12 mouse cellular contexts compared by ENCODE assay signal in genomic region chr5:53593080-53593688, GRCm38 (mm10).
DNase-seq lines count a peak whose midpoint lies in the region; ATAC-seq and TF ChIP-seq lines count a peak whose summit lies in the region.
"Had no signal": no experiment of that assay in that cellular context is flagged by ENCODE, and none has a peak within 500 bp of the region (broad histone marks: within the 10 kb centered on the region; RNA-seq: fewer than 3 reads in every experiment).

No protein-coding gene starts in this region.

- no peak for TF ChIP-seq EP300 in CH12.LX (IDR thresholded peaks at IDR 0.05; ENCODE audit: low read length)

- dilution Hi-C loops in CH12.LX (cut with MboI; ENCODE audit: extremely low pct_ligation_motif_present, extremely low pct_unique_long_range_greater_than_20kb, low sequenced_read_pairs), result no loop called here

- intact Hi-C loops in gastrocnemius, postnatal 14 days (cut with DNase I; ENCODE audit: low total_unique reads), result loop anchor here (5.0 kb wide), 1 partner anchor 236 kb away; no protein-coding TSS in a partner anchor

- H3K9me3 ChIP-seq in kidney, embryonic 14.5 days (ENCODE audit: control insufficient read depth, low read length), result no peaks in the 10 kb centered on the region
- H3K9me3 ChIP-seq in CH12.LX (replicated peaks; ENCODE audit: low read length), result no peaks in the 10 kb centered on the region
- no peaks in the 10 kb centered on the region for H3K9me3 ChIP-seq in embryonic facial prominence, embryonic 14.5 days (ENCODE audit: control insufficient read depth, low read length)
- no peaks in the 10 kb centered on the region for H3K9me3 ChIP-seq in midbrain, embryonic 11.5 days (ENCODE audit: control insufficient read depth, low read length)
- H3K9me3 ChIP-seq: liver, embryonic 13.5 days had no signal

- no peak for ATAC-seq in kidney, embryonic 14.5 days (ENCODE audit: low FRiP score, low TSS enrichment)
- ATAC-seq in embryonic facial prominence, embryonic 14.5 days (ENCODE audit: low read depth), result no peak
- no peak for ATAC-seq in midbrain, embryonic 11.5 days (ENCODE audit: low FRiP score)

- peaks cover 16% of the 10 kb centered on the region for H3K4me1 ChIP-seq in kidney, embryonic 14.5 days (ENCODE audit: control insufficient read depth, insufficient read depth, low read length)
- H3K4me1 ChIP-seq in CH12.LX (ENCODE audit: control insufficient read depth in 1 of 2, insufficient read depth in 2 of 2), result peaks cover 2 to 43% of the 10 kb centered on the region in 2 experiments; a peak in 3 of 4 replicates
- H3K4me1 ChIP-seq in embryonic facial prominence, embryonic 14.5 days (ENCODE audit: control insufficient read depth, insufficient read depth, low read length), result peaks cover 10% of the 10 kb centered on the region
- H3K4me1 ChIP-seq in midbrain, embryonic 11.5 days (ENCODE audit: control insufficient read depth, insufficient read depth, low read length), result peaks cover 20% of the 10 kb centered on the region

- no peaks in the 10 kb centered on the region for H3K27me3 ChIP-seq in kidney, embryonic 14.5 days (ENCODE audit: control insufficient read depth, insufficient read depth, low read length)
- no peaks in the 10 kb centered on the region for H3K27me3 ChIP-seq in CH12.LX (replicated peaks)
- H3K27me3 ChIP-seq in embryonic facial prominence, embryonic 14.5 days (replicated peaks; ENCODE audit: control insufficient read depth, insufficient read depth, low read length), result no peaks in the 10 kb centered on the region
- H3K27me3 ChIP-seq in midbrain, embryonic 11.5 days (ENCODE audit: control insufficient read depth, insufficient read depth, low read length), result no peaks in the 10 kb centered on the region
- H3K27me3 ChIP-seq: liver, embryonic 13.5 days had no signal

- in situ Hi-C loops in CH12.LX (cut with MboI; ENCODE audit: low pct_ligation_motif_present, low pct_unique_long_range_greater_than_20kb, low sequenced_read_pairs), result loop anchor here (5.0 to 10.0 kb wide), 4 partner anchors 46 to 236 kb away; no protein-coding TSS in a partner anchor

- H3K4me2 ChIP-seq in kidney, embryonic 14.5 days (replicated peaks; ENCODE audit: low read depth, low read length), result peak overlapping the region; percentile 81; the same call in 1 of the 2 replicates
- peak overlapping the region; percentile 76; the same call in 1 of the 2 replicates for H3K4me2 ChIP-seq in CH12.LX (ENCODE audit: insufficient read depth, low read depth, poor library complexity, severe bottlenecking)
- H3K4me2 ChIP-seq in embryonic facial prominence, embryonic 14.5 days (ENCODE audit: low read depth, low read length), result peak overlapping the region; percentile 87
- peak overlapping the region; percentile 85; the same call in 1 of the 2 replicates for H3K4me2 ChIP-seq in midbrain, embryonic 11.5 days
- H3K4me2 ChIP-seq: liver, embryonic 13.5 days had no signal

- no peak for DNase-seq in kidney, postnatal 36 days
- no peak for DNase-seq in CH12.LX (ENCODE audit: extremely low read depth)
- DNase-seq in embryonic facial prominence, embryonic 14.5 days (ENCODE audit: low spot score), result no peak
- DNase-seq in midbrain, embryonic 11.5 days (ENCODE audit: low spot score, missing footprints), result no peak
- DNase-seq in embryo, embryonic 11 days, result no peak
- DNase-seq in ovary, postnatal 36 days (ENCODE audit: low spot score), result no peak
- no peak for DNase-seq in gastrocnemius, postnatal 14 days
- DNase-seq: adrenal gland, adult 2 months; cerebellum, adult 11-12 months; liver, embryonic 13.5 days; thymus, postnatal 14 days had no signal

- H3K79me2 ChIP-seq in CH12.LX (replicated peaks; ENCODE audit: control insufficient read depth, extremely low read depth, insufficient read depth, poor library complexity, severe bottlenecking), result peaks cover 64% of the 10 kb centered on the region

- H3K4me3 ChIP-seq in kidney, embryonic 14.5 days (ENCODE audit: low read length), result no peak overlapping the region
- H3K4me3 ChIP-seq in CH12.LX (replicated peaks in 1 of 3; ENCODE audit: low read depth in 2 of 3, low read length in 2 of 3, poor library complexity in 1 of 3), result peak overlapping the region; percentile 52 to 93 (median 57)
- H3K4me3 ChIP-seq in embryonic facial prominence, embryonic 14.5 days (ENCODE audit: low read depth, low read length), result peak overlapping the region; percentile 93
- H3K4me3 ChIP-seq in midbrain, embryonic 11.5 days (ENCODE audit: low read depth, low read length), result no peak overlapping the region
- H3K4me3 ChIP-seq: liver, embryonic 13.5 days had no signal

- no peaks in the 10 kb centered on the region for H3K36me3 ChIP-seq in kidney, embryonic 14.5 days (ENCODE audit: control insufficient read depth, insufficient read depth, low read length)
- peaks cover 0 to 2% of the 10 kb centered on the region in 2 experiments for H3K36me3 ChIP-seq in CH12.LX (replicated peaks in 1 of 2; ENCODE audit: control insufficient read depth in 1 of 2, insufficient read depth in 1 of 2, low read length in 1 of 2)
- no peaks in the 10 kb centered on the region for H3K36me3 ChIP-seq in embryonic facial prominence, embryonic 14.5 days (ENCODE audit: control insufficient read depth, insufficient read depth, low read length)
- H3K36me3 ChIP-seq in midbrain, embryonic 11.5 days (ENCODE audit: control insufficient read depth, insufficient read depth, low read length), result no peaks in the 10 kb centered on the region
- H3K36me3 ChIP-seq: liver, embryonic 13.5 days had no signal

- 75% methylated on average over 5 of the region's 5 CpGs for WGBS in kidney, embryonic 14.5 days
- 76% methylated on average over 5 of the region's 5 CpGs for WGBS in embryonic facial prominence, embryonic 14.5 days
- 83% methylated on average over 5 of the region's 5 CpGs for WGBS in midbrain, embryonic 11.5 days

- TF ChIP-seq POLR2A in CH12.LX (IDR thresholded peaks at IDR 0.05; ENCODE audit: low read depth, low read length), result no peak

- TF ChIP-seq RAD21 in CH12.LX (IDR thresholded peaks at IDR 0.05; ENCODE audit: low read depth, low read length), result no peak; the same call in 1 of the 2 replicates

- H3K9ac ChIP-seq in kidney, embryonic 14.5 days (ENCODE audit: low read depth, low read length), result no peak overlapping the region
- H3K9ac ChIP-seq in CH12.LX (ENCODE audit: insufficient read depth, low read depth), result peak overlapping the region; percentile 95
- no peak overlapping the region for H3K9ac ChIP-seq in embryonic facial prominence, embryonic 14.5 days (ENCODE audit: low read depth, low read length)
- H3K9ac ChIP-seq in midbrain, embryonic 11.5 days (ENCODE audit: low read length), result no peak overlapping the region
- H3K9ac ChIP-seq: liver, embryonic 13.5 days had no signal

- no peak; a peak in 1 of 4 replicates for TF ChIP-seq CTCF in CH12.LX (conservative IDR thresholded peaks at IDR 0.05 in 1 of 2, IDR thresholded peaks at IDR 0.05 in 1 of 2; ENCODE audit: low read depth in 2 of 2, low read length in 2 of 2)

- no peak overlapping the region for H3K27ac ChIP-seq in kidney, embryonic 14.5 days (ENCODE audit: low read depth, low read length)
- peak overlapping the region; percentile 46; the same call in 1 of the 2 replicates for H3K27ac ChIP-seq in CH12.LX (ENCODE audit: insufficient read depth, low read depth)
- no peak overlapping the region for H3K27ac ChIP-seq in embryonic facial prominence, embryonic 14.5 days (replicated peaks; ENCODE audit: low read depth, low read length)
- no peak overlapping the region for H3K27ac ChIP-seq in midbrain, embryonic 11.5 days (ENCODE audit: low read depth, low read length)
- H3K27ac ChIP-seq: liver, embryonic 13.5 days had no signal

TF ChIP-seq in CH12.LX, 34 proteins besides CTCF, POLR2A, EP300 and RAD21:
- TF ChIP-seq ZKSCAN1 (IDR thresholded peaks at IDR 0.05; ENCODE audit: borderline replicate concordance, low read depth, low read length) (no peak), JUND (conservative IDR thresholded peaks at IDR 0.05; ENCODE audit: low read depth, low read length) (no peak), RCOR1 (conservative IDR thresholded peaks at IDR 0.05; ENCODE audit: low read depth, low read length) (no peak), JUN (IDR thresholded peaks at IDR 0.05; ENCODE audit: insufficient read depth, low read depth, low read length) (no peak), MEF2A (IDR thresholded peaks at IDR 0.05; ENCODE audit: borderline replicate concordance, low read depth, low read length) (peak; percentile 68; the same call in 1 of the 2 replicates), CHD2 (IDR thresholded peaks at IDR 0.05; ENCODE audit: low read length) (no peak), KAT2A (IDR thresholded peaks at IDR 0.05; ENCODE audit: insufficient replicate concordance, low read length) (no peak), BHLHE40 (IDR thresholded peaks at IDR 0.05; ENCODE audit: low read depth, low read length) (no peak), TCF12 (IDR thresholded peaks at IDR 0.05; ENCODE audit: low read depth, low read length) (no peak), UBTF (IDR thresholded peaks at IDR 0.05; ENCODE audit: low read depth, low read length) (no peak), MAX (IDR thresholded peaks at IDR 0.05; ENCODE audit: low read length) (no peak), TBP (conservative IDR thresholded peaks at IDR 0.05; ENCODE audit: low read depth, low read length) (no peak), USF1 (IDR thresholded peaks at IDR 0.05; ENCODE audit: low read depth, low read length) (no peak), SIN3A (IDR thresholded peaks at IDR 0.05; ENCODE audit: low read length) (peak; percentile 63), ETS1 (conservative IDR thresholded peaks at IDR 0.05; ENCODE audit: low read depth, low read length) (no peak), ZC3H11A (IDR thresholded peaks at IDR 0.05; ENCODE audit: low read depth, low read length) (no peak), CHD1 (IDR thresholded peaks at IDR 0.05; ENCODE audit: low read depth, low read length) (peak; percentile 80; the same call in 1 of the 2 replicates), POLR2AphosphoS2 (IDR thresholded peaks at IDR 0.05; ENCODE audit: low read depth, low read length) (no peak), NELFE (IDR thresholded peaks at IDR 0.05; ENCODE audit: low read depth, low read length) (no peak), NRF1 (IDR thresholded peaks at IDR 0.05; ENCODE audit: low read depth, low read length) (no peak), MXI1 (IDR thresholded peaks at IDR 0.05; ENCODE audit: low read depth, low read length) (no peak)
TF ChIP-seq in CH12.LX: peak in this region for 3.

Comparison
In these comparisons a context has a peak if more than half of its experiments do, and no peak if none do; other contexts are left out.
1. H3K4me3 ChIP-seq: peak in CH12.LX (3 of 3) and embryonic facial prominence, embryonic 14.5 days (single experiment); none in kidney, embryonic 14.5 days (single experiment) and midbrain, embryonic 11.5 days (single experiment).
2. Peak in every context shown above with its lines, with median percentiles within 50 percentile points of each other: H3K4me2 ChIP-seq.